Mouse (Mus musculus): ENCODE data around the gene Ttc9b.
"Not testable (repeated sequence)": the region's sequence is repeated elsewhere in the genome, so short reads cannot be mapped to it uniquely, and the experiment has no call there.

Ttc9b gene

DNA sequence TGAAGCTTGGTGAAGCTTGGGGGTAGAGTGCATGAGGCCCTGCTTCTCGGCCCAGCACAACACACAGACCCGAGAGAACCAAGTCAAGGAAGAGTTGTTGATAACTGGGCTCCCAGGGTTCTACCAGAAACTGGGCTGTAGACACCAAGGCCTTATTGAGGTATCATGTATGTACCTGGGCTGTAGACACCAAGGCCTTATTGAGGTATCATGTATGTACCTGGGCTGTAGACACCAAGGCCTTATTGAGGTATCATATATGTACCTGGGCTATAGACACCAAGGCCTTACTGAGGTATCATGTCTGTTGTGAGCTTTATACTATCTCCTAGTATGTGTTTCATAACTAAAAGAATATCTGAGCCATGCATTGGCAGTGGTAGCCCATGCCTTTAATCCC lies 18.6 kb upstream of the Ttc9b start:
- not testable (repeated sequence) for DNase-seq (ENCODE audit: low spot score)

DNA sequence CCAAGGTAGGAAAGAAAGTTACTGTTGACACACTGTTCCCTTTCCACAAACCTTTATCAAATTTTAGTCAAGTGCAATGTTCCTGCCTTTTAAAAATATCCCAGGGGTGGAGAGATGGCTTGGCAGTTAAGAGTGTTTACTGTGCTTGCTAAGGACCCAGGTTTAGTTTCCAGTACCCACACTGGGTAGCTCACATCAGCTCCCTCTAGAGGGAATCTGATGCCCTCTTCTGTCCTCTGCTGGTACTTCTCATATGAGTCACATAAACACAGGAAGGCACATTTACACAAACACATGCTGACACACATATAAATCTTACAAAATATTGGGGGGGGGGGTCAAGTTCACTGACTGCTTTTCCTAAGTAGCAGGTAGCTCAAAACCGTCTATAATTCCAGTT lies 9.2 kb upstream of the Ttc9b start:
- no peak for DNase-seq (ENCODE audit: low spot score)

DNA sequence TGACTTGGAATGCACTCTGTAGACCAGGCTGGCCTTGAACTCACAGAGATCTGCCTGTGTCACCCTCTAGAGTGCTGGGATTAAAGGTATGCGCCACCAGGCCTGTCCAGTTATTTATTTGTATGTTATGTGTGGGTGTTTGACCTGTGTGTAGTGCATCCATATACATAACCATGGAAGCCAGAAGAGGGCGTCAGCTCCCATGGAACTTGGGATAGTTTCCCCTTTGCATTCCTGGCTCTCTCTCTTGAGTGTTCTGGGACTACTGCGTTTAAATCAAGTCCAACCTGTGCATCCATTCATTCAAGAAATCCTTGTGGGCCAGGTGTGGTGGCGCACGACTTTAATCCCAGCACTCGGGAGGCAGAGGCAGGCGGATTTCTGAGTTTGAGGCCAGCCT lies 7.2 kb upstream of the Ttc9b start:
- no peak for DNase-seq (ENCODE audit: low spot score)

DNA sequence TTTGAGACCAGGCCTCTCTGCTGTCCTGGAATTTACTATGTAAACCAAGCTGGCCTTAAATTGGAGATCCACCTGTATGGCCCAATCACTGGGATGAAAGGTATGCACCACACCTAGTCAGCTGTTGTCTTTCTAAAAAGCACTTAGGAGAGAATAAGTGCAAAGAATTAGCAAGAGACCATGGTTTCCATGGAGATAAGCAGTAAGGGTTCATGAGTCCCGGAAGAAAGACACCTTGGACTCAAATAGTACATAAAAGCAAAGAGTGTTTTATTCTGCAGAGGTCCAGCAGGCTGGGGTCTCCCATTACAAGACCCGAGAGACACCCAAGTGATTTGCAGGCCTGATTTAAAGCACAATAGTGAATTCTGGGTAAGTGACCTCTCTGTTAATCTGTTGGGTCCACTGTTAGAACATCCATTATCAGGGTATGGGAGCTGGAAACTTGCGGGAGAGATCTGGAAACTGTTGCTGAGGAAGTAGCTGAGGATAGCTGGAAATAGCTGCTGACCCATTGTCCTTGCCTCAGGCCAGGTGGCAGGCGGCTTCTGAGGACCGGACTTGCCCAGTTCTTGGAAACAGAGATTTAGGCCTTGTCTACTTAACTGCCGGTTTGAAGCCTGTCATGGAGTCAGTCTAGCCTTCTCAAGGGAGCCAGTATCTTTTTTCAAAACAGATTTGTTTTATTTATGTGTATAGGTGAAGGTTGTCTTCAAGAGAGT lies 6.3 kb upstream of the Ttc9b start:
- DNase-seq (ENCODE audit: low spot score) = no peak

DNA sequence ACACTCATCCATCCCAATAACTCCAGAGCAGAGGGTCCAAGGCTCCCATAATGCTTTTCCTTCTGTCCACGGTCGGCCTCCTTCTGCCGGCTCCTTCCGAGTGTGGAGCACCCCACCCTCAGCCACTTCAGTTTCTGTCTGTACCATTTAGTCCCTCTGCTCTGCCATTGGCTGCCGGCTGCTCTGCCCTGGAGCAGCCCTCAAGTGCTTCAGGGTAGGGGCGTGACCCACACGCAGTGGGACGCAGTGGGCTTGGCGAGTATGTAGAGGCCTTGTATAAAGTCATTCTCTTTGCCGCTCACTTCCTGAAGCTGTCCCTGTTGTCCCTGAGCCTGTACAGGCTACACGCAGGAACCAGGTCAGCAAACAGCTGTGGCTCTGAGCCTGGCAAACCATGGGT lies 4.0 kb upstream of the Ttc9b start:
- no peak for DNase-seq (ENCODE audit: low spot score)

DNA sequence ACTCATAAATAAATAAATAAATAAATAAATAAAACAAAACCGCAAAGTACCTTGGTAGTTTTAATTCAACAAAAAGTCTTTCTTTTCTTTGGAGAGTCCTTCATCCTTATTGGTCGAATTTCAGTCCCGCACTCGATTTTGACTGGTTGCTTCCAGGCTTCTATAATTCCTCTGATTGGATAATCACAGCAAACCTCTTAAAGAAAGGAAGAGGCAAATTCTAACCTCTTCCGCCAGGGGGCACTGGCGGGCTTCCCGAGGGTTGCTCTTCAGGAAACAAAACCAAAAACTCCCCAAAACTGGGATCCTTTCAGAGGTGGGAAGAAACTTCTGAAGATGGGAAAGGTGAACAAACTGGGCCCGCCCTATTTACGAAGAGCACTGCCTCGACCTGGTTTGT lies 2.8 kb upstream of the Ttc9b start:
- peak; percentile 71 for DNase-seq (ENCODE audit: low spot score)

DNA sequence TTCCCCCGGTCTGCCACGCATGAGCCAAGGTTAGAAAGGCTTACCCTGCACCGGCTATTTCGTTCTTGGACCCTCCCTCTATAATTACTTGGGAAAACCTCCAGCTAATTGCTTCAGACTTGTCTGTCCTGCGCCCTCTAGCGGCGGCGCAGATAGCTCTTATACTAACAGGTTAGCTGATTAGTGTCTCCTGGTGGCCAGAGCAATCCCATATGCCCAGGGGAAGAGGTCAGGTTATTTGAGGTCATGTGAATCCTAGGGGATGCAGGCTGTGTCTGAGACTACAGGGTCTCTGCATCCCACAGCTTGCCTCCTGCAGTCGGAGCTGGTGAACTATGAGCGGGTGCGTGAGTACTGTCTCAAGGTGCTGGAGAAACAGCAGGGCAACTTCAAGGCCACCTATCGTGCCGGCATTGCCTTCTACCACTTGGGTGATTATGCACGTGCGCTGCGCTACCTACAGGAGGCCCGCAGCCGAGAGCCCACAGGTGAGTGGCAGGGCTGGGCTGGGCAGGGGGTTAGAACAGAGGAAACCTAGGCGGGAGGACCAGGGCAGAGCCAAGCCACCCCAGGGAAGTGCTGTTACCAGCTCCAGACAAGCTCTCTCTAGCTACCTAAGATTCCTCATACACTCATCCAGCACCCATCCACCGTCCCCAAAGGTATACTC lies 1.0 kb downstream of the Ttc9b start:
- no peak for DNase-seq (ENCODE audit: low spot score)

DNA sequence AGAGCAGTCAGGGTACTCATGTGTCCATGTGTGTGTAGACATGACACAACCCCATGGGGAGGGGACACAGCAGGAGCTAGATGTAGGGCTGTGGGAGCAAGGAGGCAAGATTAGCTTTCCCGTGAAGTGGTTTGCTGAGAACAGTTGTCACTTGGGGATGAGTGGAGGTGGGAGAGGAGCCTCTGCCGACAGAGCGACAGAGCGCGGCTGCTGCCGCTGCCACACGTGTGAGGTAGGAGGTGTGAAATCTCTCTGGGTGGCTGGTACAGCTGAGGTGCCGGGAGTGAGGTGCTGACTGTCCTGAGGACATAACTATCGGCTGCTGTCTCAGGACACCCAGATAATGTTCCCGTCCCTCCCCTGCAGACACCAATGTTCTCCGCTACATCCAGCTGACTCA lies 1.8 kb downstream of the Ttc9b start:
- DNase-seq (ENCODE audit: low spot score) = no peak

DNA sequence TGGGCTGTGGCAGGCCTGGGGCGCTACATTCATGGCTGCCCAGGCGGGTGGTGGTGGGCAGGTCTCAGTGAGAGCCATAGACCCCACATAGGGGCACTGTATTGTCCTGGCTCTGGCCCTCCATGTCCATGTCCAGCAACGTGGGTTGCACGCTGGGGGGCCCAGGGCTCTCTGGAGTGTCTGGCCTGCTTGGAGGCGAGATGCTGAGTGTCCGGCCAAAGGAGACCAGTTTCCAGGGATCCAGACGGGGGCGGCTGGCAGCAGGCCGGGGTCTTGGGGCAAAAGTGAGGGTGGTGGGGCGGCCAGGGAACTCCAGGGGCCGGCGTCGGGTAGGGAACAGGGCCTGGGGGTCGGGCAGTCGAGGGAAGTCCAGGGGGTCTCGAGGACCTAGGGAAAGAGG lies 2.9 kb downstream of the Ttc9b start:
- DNase-seq (ENCODE audit: low spot score) = no peak

DNA sequence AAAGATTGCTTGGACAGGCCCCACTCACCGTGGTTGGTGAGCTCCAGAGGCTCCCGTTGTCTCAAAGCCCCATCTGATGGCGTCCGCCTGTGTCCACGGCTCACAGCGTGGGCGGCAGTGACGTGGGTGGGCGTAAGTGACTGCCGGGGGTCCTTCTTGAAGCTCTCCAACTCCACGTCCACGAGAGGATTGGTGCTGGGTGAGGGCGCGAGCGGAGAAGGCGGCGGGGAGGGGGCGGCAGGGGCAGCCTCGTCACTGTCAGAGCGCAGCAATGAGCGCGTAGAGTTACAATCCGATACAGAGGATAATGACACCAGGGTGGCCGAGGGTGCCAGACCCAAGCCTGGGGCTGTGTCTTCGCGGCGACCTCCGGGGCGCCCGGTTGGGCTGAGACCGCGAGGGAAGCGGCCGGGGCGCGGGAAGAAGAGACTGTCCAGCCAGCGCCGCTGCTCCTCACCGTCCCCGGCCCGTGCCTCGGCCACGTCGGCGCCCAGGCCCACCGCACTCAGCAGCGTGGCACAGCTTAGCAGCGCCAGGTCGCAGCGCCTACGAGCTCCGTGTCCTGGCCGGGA lies 4.2 kb downstream of the Ttc9b start:
- no peak for DNase-seq (ENCODE audit: low spot score)

DNA sequence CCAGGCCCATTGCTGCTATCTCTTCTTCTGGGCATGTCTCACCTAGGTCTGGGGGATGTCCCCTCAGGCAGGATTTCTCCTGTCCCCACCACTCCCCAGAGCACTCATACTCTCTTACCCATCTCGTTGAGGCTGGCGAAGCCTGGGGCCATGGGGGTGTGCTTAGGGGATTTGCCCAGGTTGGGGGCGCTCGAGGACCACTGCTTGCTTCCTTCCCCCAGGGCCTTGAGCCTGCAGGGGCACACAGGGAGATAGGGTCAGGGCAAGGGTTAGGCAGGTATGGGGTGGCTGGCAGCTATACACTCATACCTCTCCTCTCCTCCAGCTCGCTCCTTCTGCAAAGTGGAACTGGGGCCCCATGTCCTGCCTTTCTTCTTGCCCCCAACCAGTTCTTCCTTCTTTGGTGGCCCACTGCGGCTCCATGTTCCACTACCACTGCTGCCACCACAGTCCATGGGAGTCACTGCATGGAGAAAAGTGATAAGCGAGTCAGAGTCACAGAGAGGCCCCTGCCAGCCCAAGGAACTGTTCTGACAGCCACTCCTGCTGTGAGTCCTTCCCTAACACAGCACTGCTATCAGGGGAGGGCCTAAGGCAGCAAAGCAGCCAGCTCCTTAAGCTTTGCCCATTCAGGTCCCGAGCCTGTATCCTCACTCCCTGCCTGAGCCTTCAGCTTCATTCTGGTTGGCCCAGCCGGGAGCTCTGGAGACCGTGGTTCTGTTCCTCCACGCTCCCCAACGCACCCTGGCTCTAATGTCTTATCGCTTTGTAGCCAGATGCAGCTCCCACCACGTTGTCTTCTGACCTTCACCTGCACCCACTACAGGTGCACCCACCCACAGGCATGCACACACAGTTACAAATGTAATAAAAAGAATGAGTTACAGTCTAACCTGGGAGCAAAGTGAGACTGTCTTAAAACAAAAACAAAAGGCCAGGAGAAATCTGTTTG lies 5.3 kb downstream of the Ttc9b start:
- no peak for DNase-seq (ENCODE audit: low spot score)

DNA sequence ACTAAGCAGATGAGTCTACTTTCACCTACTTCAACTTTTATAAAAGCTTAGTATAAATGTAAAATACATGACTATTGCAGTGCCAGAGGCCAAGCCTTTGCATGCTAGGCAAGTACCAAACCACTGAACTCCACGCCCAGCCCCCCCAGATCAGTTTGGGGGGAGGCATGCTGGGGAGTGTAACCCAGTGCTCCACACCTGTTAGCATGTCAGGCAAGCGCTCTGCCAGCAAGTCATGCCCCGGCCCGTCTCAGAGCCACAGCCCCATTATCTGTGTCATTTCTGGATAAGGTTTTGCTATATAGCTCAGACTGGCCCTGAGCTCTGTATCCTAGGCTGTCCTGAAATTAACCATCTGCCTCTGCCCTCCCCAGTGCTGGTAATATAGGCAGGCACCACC lies 8.3 kb downstream of the Ttc9b start:
- DNase-seq (ENCODE audit: low spot score) = no peak

DNA sequence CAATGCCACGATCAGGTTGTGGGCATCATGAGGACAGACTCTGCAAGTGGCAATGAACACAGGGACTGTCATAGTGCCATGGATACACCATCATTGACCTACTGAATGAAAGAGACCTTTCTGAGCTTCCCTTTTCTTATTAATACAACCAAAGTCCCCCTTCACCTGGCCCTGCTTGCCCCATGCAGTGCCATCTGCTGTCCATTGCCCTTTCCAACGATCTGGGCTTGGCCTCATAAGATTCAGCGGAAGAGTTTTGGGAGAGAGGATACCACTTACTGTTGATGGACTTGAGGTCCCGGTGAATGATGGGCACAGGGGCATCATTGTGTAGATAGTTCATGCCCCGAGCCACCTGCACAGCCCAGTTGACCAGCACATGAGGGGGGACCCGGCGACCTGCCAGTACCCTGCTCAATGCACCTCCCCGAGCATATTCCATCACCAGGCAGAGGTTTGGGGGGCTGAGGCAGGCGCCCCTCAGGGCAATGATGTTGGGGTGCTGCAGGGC lies 19.4 kb downstream of the Ttc9b start:
- no peak for DNase-seq (ENCODE audit: low spot score)

DNA sequence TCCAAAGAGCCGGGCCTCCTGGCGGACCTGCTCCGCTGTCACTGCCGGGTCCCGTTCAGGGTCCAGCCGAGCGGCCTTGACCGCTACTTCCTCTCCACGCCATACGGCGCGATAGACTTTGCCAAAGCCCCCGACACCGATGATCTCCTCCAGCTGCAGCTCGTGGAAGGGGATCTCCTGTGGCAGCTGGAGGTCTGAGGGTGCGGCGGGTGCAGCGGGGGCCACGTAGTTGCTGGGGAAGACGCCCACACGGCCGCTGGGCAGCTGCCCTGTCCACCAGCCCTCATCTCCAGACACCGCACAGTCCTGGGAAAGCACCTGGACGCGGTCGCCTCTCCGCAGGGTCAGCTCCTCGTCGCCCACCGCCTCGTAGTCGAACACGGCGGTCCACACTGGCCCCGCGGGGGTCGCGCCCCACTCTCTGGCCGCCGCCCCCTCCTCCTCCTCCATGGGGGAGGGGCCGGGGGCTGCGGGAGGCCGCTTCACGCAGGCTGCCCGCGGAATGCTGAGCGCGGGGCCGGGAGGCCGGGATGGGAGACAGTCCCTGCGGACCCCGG lies 19.9 kb downstream of the Ttc9b start:
- peak; percentile 24 for DNase-seq (ENCODE audit: low spot score)

DNA sequence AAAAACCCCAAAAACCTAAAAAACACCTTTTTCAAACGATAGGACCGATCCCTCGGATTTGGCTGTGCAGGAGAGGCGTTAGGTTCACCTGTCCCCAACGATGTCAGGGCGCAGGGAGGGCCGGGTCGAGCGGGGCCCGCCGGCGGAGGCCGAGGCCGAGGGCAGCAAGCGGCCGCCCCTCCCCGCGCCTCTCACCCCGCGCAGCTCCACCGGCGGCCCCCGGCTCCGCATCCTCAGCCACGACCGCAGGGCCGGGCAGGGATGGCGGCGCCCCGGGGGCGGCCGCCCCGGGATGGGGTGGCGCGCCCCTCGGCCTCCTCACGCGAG lies 20.4 kb downstream of the Ttc9b start:
- no peak for DNase-seq (ENCODE audit: low spot score)

DNA sequence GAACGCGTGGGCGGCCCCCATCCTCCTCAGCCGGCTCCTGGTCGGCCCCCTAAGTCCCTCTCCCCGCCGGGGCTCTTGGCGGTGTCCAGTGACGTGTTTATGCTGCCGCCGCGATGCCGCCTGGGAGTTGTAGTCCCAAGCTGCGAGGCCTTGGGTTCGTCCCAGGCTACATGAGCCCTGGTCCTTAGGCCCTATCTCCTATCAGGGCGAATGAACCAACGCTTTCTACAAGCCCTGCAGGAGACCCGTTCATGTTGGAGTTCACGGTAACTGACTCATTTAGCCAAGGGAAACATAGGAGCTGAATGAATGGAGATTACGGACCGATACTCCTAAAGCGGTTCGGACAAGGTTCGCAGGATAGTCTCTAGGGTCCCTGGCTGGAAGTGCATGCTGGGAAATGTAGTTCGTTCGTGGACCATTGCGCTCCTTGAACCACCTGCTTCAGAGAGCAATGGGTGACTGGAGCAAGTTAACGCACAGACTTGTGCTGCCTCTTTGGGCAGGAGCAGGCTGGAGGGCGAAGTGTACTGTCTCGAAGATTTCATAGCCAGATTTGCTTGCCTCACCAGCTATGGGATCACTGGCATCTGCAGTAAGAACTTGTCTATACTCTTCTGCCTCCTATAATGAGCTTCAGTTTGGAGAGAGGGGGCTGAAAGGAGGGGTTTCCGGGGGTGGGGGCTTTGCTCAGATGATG lies 21.0 kb downstream of the Ttc9b start, which contains the start of gene Map3k10:
Gene Map3k10 (minus strand): TSS at position 77 of the 700 bp plus-strand sequence.
- DNase-seq (ENCODE audit: low spot score) = peak; percentile 91

DNA sequence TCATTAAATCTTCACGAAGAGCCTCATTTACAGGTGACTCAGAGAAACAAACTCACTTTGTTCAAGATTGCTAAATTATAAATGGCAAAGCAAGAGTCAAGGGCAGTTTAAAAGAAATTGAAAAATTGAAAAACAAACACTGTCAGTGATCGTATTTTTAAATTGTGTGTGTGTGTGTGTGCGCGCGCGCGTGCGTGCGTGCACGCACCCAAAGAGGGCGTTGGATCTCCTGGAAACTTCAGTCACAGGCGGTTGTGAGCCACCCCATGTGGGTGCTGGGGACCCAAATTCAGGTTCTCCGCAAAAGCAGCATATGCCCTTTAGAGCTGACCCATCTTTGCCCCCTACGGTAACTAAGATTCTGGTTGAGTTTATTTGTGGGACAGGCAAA lies 21.5 kb downstream of the Ttc9b start:
- DNase-seq (ENCODE audit: low spot score) = no peak

DNA sequence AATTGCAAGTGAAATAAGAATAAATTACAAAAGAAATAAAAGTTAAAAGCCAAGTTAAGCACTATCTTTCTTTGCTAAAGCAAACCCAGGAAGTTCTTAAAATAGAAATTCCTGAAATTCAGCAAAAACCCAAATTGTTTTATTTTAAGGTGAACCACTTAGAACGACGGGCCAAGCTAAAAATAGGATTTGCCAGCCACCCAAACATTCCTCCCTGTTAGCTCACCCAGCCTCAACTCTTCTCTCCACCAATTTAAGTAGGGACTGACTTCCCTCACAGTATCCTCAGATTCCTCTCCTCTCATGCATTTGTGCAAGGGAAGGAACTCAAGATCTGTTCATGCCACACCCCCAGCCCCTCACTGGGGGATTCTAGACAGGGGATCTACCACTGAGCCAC lies 29.5 kb downstream of the Ttc9b start:
- no peak for DNase-seq (ENCODE audit: low spot score)

DNA sequence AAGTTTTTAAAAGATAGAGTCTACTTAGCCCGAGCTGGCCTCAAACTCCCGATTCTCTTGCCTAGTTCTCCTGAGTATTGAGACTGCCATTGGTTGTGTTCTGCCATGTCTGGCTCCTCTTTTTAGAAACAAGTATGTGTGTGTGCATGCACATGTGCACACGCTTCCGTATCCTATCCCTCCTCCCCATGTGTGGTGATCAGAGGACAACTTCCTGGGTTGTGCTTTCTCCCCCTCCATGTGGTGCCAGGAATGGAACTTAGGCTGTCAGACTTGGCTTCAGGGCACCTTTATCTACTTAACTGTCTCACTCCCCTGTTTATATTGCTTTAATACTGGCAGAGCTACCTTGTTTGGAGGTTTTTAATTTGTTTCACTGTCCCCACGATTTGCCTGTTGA lies 31.5 kb downstream of the Ttc9b start:
- DNase-seq (ENCODE audit: low spot score) = no peak

DNA sequence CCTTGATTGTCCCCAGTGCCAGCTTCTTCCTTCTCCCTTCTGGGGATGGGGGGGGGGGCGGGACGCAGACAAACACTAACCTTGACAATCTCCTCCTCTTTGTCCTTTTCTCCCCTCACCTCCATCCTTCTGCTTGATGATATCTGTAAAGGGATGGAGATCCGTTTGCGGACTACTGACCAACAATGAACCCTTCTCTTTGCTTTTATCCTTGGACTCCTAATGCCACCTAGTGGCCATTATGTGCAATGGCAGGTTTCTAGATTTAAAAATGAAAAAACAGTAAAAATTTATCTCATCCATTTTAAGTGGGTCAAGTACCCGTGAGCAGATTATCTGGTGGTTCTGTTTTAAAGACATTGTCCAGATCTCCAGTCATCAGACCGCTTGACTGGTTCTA lies 32.0 kb downstream of the Ttc9b start:
- no peak for DNase-seq (ENCODE audit: low spot score)

DNA sequence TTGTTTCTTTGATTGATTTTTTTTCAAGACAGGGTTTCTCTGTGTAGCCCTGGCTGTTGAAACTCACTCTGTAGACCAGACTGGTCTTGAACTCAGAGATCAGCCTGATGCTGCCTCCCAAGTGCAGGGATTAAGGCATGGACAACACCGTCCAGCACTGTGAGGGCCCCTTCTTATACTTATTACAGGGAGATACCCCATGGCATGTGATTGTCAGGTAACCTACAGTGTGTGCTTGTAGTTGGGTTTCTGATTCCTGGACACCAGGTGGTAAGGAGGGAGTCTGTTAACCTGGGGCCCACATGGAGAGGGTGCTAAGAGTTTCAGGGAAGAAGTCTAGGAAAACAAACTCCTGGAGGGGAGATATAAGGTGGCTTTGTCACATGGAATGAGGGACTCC lies 33.3 kb downstream of the Ttc9b start:
- DNase-seq (ENCODE audit: low spot score) = no peak

All from ovary, postnatal 36 days (tissue).